Mouse (Mus musculus) stomach, postnatal 0 days (tissue): Measurements from ENCODE around the gene Stard13.

Experiments
- CTCF ChIP-seq: IDR thresholded peaks from 2 replicates; pipeline ENCODE4 v1.5.1; 2016; ENCODE audit warnings: antibody characterized with exemption, low read depth, mild to moderate bottlenecking, moderate library complexity
- EP300 ChIP-seq: optimal IDR thresholded peaks from 2 replicates; pipeline ENCODE3; 2016; ENCODE audit warnings: antibody characterized with exemption

GRCm38 (mm10) chr5:151105054-151105971 lies 128.3 kb downstream of the Stard13 start:
- TF ChIP-seq EP300 (no peak), CTCF (no peak)
